Mouse (Mus musculus) kidney, adult 11 months (tissue): ENCODE results near the gene Ssxb6.
"Not testable (repeated sequence)": the region's sequence is repeated elsewhere in the genome, so short reads cannot be mapped to it uniquely, and the experiment has no call there.

Experiments used
- DNase-seq: peaks from one replicate; pipeline ENCODE4 v3.0.0; 2022

The Ssxb6 gene

DNA sequence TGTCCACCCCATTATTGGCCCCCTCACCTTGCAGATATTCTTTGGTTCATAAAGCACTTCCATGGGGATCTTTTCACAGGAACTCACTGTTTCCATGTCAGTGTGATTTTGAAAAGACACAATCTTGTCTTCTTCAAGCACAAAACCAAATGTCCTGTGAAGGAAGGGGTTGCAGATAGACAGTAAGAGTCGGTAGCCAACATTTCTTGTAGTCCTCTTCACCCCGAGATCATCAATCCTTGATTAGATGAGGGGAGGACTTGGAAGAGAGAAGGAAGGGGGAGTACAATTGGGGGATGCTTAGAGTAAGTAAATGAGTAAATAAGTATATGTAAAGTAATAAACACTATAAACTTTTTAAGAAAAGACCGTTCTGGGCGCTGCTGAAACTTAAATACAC, at the start of gene Ssxb6:
Ssxb6 (minus strand) TSS at position 101 of the 400 bp plus-strand sequence.
- DNase-seq, result not testable (repeated sequence)

DNA sequence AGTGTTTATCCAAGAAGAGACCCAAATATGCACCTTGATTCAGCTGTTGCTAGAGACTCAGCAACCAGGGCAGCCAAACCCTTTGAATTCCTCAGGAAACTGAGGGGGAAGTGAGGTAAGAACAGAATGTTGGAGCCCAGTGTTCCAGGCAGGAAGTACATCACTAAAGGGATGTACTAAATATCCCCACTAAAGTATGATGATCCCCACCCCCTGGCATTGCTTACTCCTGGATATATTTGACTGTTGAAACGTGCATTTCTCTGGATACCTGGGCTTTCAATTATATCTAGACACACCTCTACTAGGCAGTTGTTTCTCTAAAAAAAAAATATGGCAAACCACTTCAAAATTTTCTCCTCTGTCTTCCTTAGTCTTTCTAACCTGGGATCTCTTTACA, 43.7 kb upstream of the Ssxb6 start, which contains the start of gene Ssxb3:
Ssxb3 (minus strand) TSS at position 101 of the 400 bp plus-strand sequence.
- DNase-seq, result not testable (repeated sequence)

DNA sequence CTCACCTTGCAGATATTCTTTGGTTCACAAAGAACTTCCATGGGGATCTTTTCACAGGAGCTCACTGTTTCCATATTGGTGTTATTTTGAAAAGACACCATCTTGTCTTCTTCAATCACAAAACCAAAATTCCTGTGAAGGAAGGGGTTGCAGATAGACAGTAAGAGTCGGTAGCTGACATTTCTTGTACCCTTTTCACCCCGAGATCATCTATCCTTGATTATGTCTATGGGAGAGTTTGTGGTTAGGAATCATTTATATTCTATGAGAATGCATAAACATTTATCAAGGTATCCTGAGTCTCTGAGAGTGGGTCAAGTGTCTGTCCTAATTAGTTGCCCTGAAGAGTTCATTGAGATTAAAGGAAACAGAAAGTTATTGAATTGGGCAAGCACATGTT, 23.2 kb downstream of the Ssxb6 start, which contains the start of gene Gm14459:
Gm14459 (minus strand) TSS at position 101 of the 400 bp plus-strand sequence.
- DNase-seq, result no peak
